22 mouse cellular contexts compared by ENCODE assay signal in genomic region chr17:45798996-45799395, GRCm38 (mm10).
DNase-seq lines count a peak whose midpoint lies in the region; ATAC-seq lines count a peak whose summit lies in the region.
"Had no signal": no experiment of that assay in that cellular context is flagged by ENCODE, and none has a peak within 500 bp of the region (broad histone marks: within the 10 kb centered on the region; RNA-seq: fewer than 3 reads in every experiment).

No protein-coding gene starts in this region.

- WGBS in hindbrain, embryonic 14.5 days: 74% methylated on average over 11 of the region's 11 CpGs

- intact Hi-C loops in left cerebral cortex, postnatal 36 days (cut with DNase I): no loop called here

- ATAC-seq in hindbrain, embryonic 14.5 days (ENCODE audit: low FRiP score): no peak
- ATAC-seq: intestine, postnatal 0 days had no signal

- H3K4me3 ChIP-seq in hindbrain, embryonic 14.5 days (replicated peaks; ENCODE audit: low read length): no peak overlapping the region
- H3K4me3 ChIP-seq: embryonic facial prominence, embryonic 13.5 days; hindbrain, embryonic 15.5 days; layer of hippocampus, adult 2 months; limb, embryonic 13.5 days; midbrain, embryonic 10.5 days; neural tube, embryonic 13.5 days had no signal

- no peak overlapping the region for H3K27ac ChIP-seq in hindbrain, embryonic 14.5 days
- H3K27ac ChIP-seq: embryonic facial prominence, embryonic 13.5 days; hindbrain, embryonic 15.5 days; kidney, postnatal 0 days; layer of hippocampus, adult 2 months; limb, embryonic 13.5 days; liver, embryonic 14.5 days; midbrain, embryonic 10.5 days; neural tube, embryonic 13.5 days had no signal

- no peaks in the 10 kb centered on the region for H3K36me3 ChIP-seq in hindbrain, embryonic 14.5 days (replicated peaks; ENCODE audit: control insufficient read depth, insufficient read depth)
- H3K36me3 ChIP-seq: embryonic facial prominence, embryonic 13.5 days; hindbrain, embryonic 15.5 days; limb, embryonic 13.5 days; midbrain, embryonic 10.5 days; neural tube, embryonic 13.5 days had no signal

- H3K9ac ChIP-seq in hindbrain, embryonic 14.5 days: no peak overlapping the region
- H3K9ac ChIP-seq: embryonic facial prominence, embryonic 13.5 days; hindbrain, embryonic 15.5 days; limb, embryonic 13.5 days; liver, embryonic 14.5 days; neural tube, embryonic 13.5 days had no signal

- DNase-seq in layer of hippocampus, postnatal 36 days: peak; percentile 22 to 27
- no peak for DNase-seq in layer of hippocampus, adult 9-10 months (ENCODE audit: low spot score)
- peak; percentile 59 to 62 for DNase-seq in right cerebral cortex, adult 2 months (ENCODE audit: low spot score in 2 of 2)
- no peak for DNase-seq in right cerebral cortex, postnatal 14 days
- DNase-seq in left cerebral cortex, postnatal 36 days (ENCODE audit: low spot score in 2 of 2): peak; percentile 33 to 41
- no peak for DNase-seq in Muller cell, postnatal 12 days (ENCODE audit: inconsistent ontology term)
- no peak for DNase-seq in hindbrain, embryonic 14.5 days (ENCODE audit: low spot score)
- DNase-seq: cerebellum, adult 9-10 months; gastrocnemius, postnatal 36 days; heart, postnatal 14 days; spleen, adult 18-20 months; thymus, postnatal 14 days had no signal

- no peaks in the 10 kb centered on the region for H3K4me1 ChIP-seq in hindbrain, embryonic 14.5 days (replicated peaks; ENCODE audit: control insufficient read depth, insufficient read depth, low read length)
- H3K4me1 ChIP-seq: hindbrain, embryonic 15.5 days; midbrain, embryonic 10.5 days had no signal

- no peak overlapping the region for H3K4me2 ChIP-seq in hindbrain, embryonic 14.5 days (replicated peaks)
- H3K4me2 ChIP-seq: embryonic facial prominence, embryonic 13.5 days; heart, embryonic 11.5 days; hindbrain, embryonic 15.5 days; limb, embryonic 13.5 days; neural tube, embryonic 13.5 days had no signal

- no peaks in the 10 kb centered on the region for H3K27me3 ChIP-seq in hindbrain, embryonic 14.5 days (ENCODE audit: control insufficient read depth, insufficient read depth, low read length)
- H3K27me3 ChIP-seq: hindbrain, embryonic 15.5 days had no signal

- H3K9me3 ChIP-seq in hindbrain, embryonic 14.5 days (ENCODE audit: control insufficient read depth, low read length): no peaks in the 10 kb centered on the region
- H3K9me3 ChIP-seq: embryonic facial prominence, embryonic 13.5 days; hindbrain, embryonic 15.5 days; neural tube, embryonic 13.5 days had no signal

Comparison
In these comparisons a context has a peak if more than half of its experiments do, and no peak if none do; other contexts are left out.
1. DNase-seq: peak in layer of hippocampus, postnatal 36 days (2 of 2), right cerebral cortex, adult 2 months (2 of 2) and left cerebral cortex, postnatal 36 days (2 of 2); none in layer of hippocampus, adult 9-10 months (single experiment), right cerebral cortex, postnatal 14 days (single experiment), Muller cell, postnatal 12 days (single experiment) and hindbrain, embryonic 14.5 days (single experiment).